Comparison of ENCODE assay signal across 9 mouse cellular contexts in the genomic region with DNA sequence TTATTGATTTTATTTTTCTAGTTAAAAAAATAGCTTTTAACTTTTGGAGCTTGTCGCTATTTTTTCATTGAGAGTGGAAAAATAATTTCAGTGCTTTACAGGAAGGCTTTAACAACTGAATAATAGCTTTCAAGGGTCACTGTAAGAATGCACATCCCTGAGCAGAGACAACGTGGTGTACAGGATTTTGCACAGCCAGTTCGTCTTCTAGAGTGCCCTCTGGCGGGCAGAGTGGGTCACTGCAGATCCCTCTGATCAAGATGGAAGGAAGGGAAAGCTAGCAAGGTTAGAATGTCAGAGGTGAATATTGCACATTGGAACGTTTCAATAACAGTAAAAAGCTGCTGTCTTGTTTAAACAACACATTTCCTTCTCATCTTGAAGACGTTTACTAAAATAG. TPM values are rescaled to one million over a fixed set of nuclear protein-coding genes. Genes with fewer than 3 reads are reported as not detected.
DNase-seq lines count a peak whose midpoint lies in the region; ATAC-seq and TF ChIP-seq lines count a peak whose summit lies in the region.
"Had no signal": no experiment of that assay in that cellular context is flagged by ENCODE, and none has a peak within 500 bp of the region (broad histone marks: within the 10 kb centered on the region; RNA-seq: fewer than 3 reads in every experiment).

No protein-coding gene starts in this region.

- no peak overlapping the region for H3K27ac ChIP-seq in kidney, embryonic 15.5 days
- H3K27ac ChIP-seq in liver, embryonic 14.5 days = no peak overlapping the region
- no peak overlapping the region for H3K27ac ChIP-seq in olfactory bulb, adult 2 months (ENCODE audit: insufficient read depth, low read depth, low read length)
- H3K27ac ChIP-seq in thymus, adult 2 months (ENCODE audit: control insufficient read depth, insufficient read depth, low read length) = no peak overlapping the region

- peaks cover 23% of the 10 kb centered on the region for H3K27me3 ChIP-seq in C2C12 (ENCODE audit: control insufficient read depth, insufficient read depth, insufficient read length)
- H3K27me3 ChIP-seq in kidney, embryonic 15.5 days = no peaks in the 10 kb centered on the region
- no peaks in the 10 kb centered on the region for H3K27me3 ChIP-seq in liver, embryonic 14.5 days (ENCODE audit: control insufficient read depth, insufficient read depth, low read length)
- H3K27me3 ChIP-seq in thymus, adult 2 months (ENCODE audit: control insufficient read depth, insufficient read depth, low read length) = no peaks in the 10 kb centered on the region

- H3K9me3 ChIP-seq in kidney, embryonic 15.5 days (replicated peaks) = no peaks in the 10 kb centered on the region
- no peaks in the 10 kb centered on the region for H3K9me3 ChIP-seq in liver, embryonic 14.5 days (ENCODE audit: control insufficient read depth, low read length)

- peak; percentile 66 for DNase-seq in adrenal gland, adult 2 months
- DNase-seq in embryo, embryonic 10.5 days (ENCODE audit: low spot score) = peak; percentile 89
- DNase-seq in gastrocnemius, postnatal 4 days (ENCODE audit: low spot score in 2 of 2) = peak; percentile 33 to 60
- no peak for DNase-seq in liver, embryonic 14.5 days (ENCODE audit: low read depth in 3 of 3, low spot score in 3 of 3)
- DNase-seq in thymus, adult 2 months = peak; percentile 79

- H3ac ChIP-seq in C2C12 (ENCODE audit: control insufficient read depth, insufficient read length, low read depth) = no peak overlapping the region

- TF ChIP-seq EP300 in liver, embryonic 14.5 days (IDR thresholded peaks at IDR 0.05; ENCODE audit: low read depth) = no peak

- H3K4me1 ChIP-seq in kidney, embryonic 15.5 days = no peaks in the 10 kb centered on the region
- H3K4me1 ChIP-seq in liver, embryonic 14.5 days (replicated peaks; ENCODE audit: control insufficient read depth in 2 of 2, insufficient read depth in 2 of 2, low read length in 1 of 2) = no peaks in the 10 kb centered on the region
- peaks cover 5% of the 10 kb centered on the region; the same call in 1 of the 2 replicates for H3K4me1 ChIP-seq in olfactory bulb, adult 2 months (ENCODE audit: control insufficient read depth, insufficient read depth, low read length)
- peaks cover 4% of the 10 kb centered on the region; the same call in 1 of the 2 replicates for H3K4me1 ChIP-seq in thymus, adult 2 months (replicated peaks; ENCODE audit: control insufficient read depth, insufficient read depth, low read length)

- WGBS in kidney, embryonic 15.5 days = 5% methylated on average over 6 of the region's 6 CpGs
- WGBS in liver, embryonic 14.5 days (ENCODE audit: insufficient replicate concordance) = 4% methylated on average over 6 of the region's 6 CpGs
- 7% methylated on average over 6 of the region's 6 CpGs for WGBS in olfactory bulb, adult 2 months
- WGBS in thymus, adult 2 months = 7% methylated on average over 6 of the region's 6 CpGs

- no peak for TF ChIP-seq POLR2A in olfactory bulb, adult 2 months (IDR thresholded peaks at IDR 0.05; ENCODE audit: insufficient read depth, low read depth, low read length)
- no peak for TF ChIP-seq POLR2A in thymus, adult 2 months (IDR thresholded peaks at IDR 0.05; ENCODE audit: control insufficient read depth, extremely low read depth, insufficient read depth, low read length, poor library complexity)

- H3K4me3 ChIP-seq in C2C12 (ENCODE audit: insufficient read depth, poor library complexity, severe bottlenecking) = no peak overlapping the region
- no peak overlapping the region for H3K4me3 ChIP-seq in kidney, embryonic 15.5 days (replicated peaks)
- H3K4me3 ChIP-seq in liver, embryonic 14.5 days (ENCODE audit: insufficient read depth in 1 of 2, low read depth in 2 of 2, low read length in 2 of 2) = no peak overlapping the region
- H3K4me3 ChIP-seq in olfactory bulb, adult 2 months (ENCODE audit: insufficient read depth, low read depth, low read length) = no peak overlapping the region
- H3K4me3 ChIP-seq in thymus, adult 2 months (ENCODE audit: control insufficient read depth, insufficient read depth, low read length) = no peak overlapping the region
- H3K4me3 ChIP-seq: erythroblast, embryonic 14.5 days had no signal

- peak; percentile 54; the same call in 1 of the 2 replicates for ATAC-seq in kidney, embryonic 15.5 days (replicated peaks; ENCODE audit: low FRiP score)
- no peak for ATAC-seq in liver, embryonic 14.5 days (ENCODE audit: insufficient read depth)

- TF ChIP-seq CTCF in C2C12 (IDR thresholded peaks at IDR 0.05; ENCODE audit: control insufficient read depth, insufficient read depth, insufficient read length) = peak; percentile 38
- TF ChIP-seq CTCF in liver, embryonic 14.5 days (IDR thresholded peaks at IDR 0.05; ENCODE audit: low read depth) = peak; percentile 85
- TF ChIP-seq CTCF in olfactory bulb, adult 2 months (IDR thresholded peaks at IDR 0.05; ENCODE audit: insufficient read depth, low read depth, low read length) = 0 out of 2 replicates have a peak, but pooled peaks have one; percentile 28
- peak; percentile 39; the same call in 1 of the 2 replicates for TF ChIP-seq CTCF in thymus, adult 2 months (IDR thresholded peaks at IDR 0.05; ENCODE audit: borderline replicate concordance, control insufficient read depth, extremely low read depth, insufficient read depth, low read length, poor library complexity)

- H3K79me2 ChIP-seq in C2C12 (ENCODE audit: control insufficient read depth, insufficient read depth) = no peaks in the 10 kb centered on the region

- H3K9ac ChIP-seq in kidney, embryonic 15.5 days = no peak overlapping the region
- H3K9ac ChIP-seq in liver, embryonic 14.5 days (replicated peaks) = no peak overlapping the region

- H3K4me2 ChIP-seq in kidney, embryonic 15.5 days = no peak overlapping the region
- no peak overlapping the region for H3K4me2 ChIP-seq in liver, embryonic 14.5 days (ENCODE audit: low read depth)

- no peaks in the 10 kb centered on the region for H3K36me3 ChIP-seq in C2C12 (ENCODE audit: control insufficient read depth, insufficient read depth)
- H3K36me3 ChIP-seq in kidney, embryonic 15.5 days = no peaks in the 10 kb centered on the region
- H3K36me3 ChIP-seq in liver, embryonic 14.5 days (replicated peaks; ENCODE audit: control insufficient read depth, insufficient read depth, low read depth) = no peaks in the 10 kb centered on the region
- no peaks in the 10 kb centered on the region for H3K36me3 ChIP-seq in thymus, adult 2 months (ENCODE audit: control insufficient read depth, insufficient read depth, low read length)

- no peaks in the 10 kb centered on the region for H3K79me3 ChIP-seq in C2C12 (ENCODE audit: low read depth)

TF ChIP-seq in C2C12, 6 proteins besides CTCF, POLR2A, EP300 and RAD21:
- TF ChIP-seq MYOG (IDR thresholded peaks at IDR 0.05; ENCODE audit: control insufficient read depth, extremely low read depth, insufficient read length) (no peak), USF1 (IDR thresholded peaks at IDR 0.05; ENCODE audit: low read depth) (no peak), MYOD1 (IDR thresholded peaks at IDR 0.05; ENCODE audit: control insufficient read depth, insufficient read length, low read depth) (no peak), MAX (IDR thresholded peaks at IDR 0.05) (no peak), CEBPB (IDR thresholded peaks at IDR 0.05; ENCODE audit: low read depth) (no peak), FOSL1 (IDR thresholded peaks at IDR 0.05; ENCODE audit: insufficient read depth, low read length, poor library complexity, severe bottlenecking) (no peak)
TF ChIP-seq in C2C12: peak in this region for 0.

RNA-seq across cellular contexts. Expression of a gene that starts 10.2 kb away (rescaled TPM):
- polyA plus RNA-seq in C2C12 (2012; fragmentation: generic; extraction: Trizol) = 0.26 TPM
- total RNA-seq in adrenal gland, adult 2 months (2021) = not detected
- polyA plus RNA-seq in adrenal gland, adult 2 months (2012; rRNA removed) = not detected in 2 replicates
- total RNA-seq in gastrocnemius, postnatal 4 days (2021) = 10 to 100 TPM in 1 of 2 experiments, 1 to 10 TPM in 1; 5.0 to 37.2 TPM
- 119 and 206 TPM in 2 replicates for polyA plus RNA-seq in kidney, embryonic 15.5 days (2015; fragmentation: Nextera tagmentation; extraction: Ambion mirVana)
- polyA plus RNA-seq in liver, embryonic 14.5 days (2012; rRNA removed) = 4,562 and 11,484 TPM in 2 replicates
- polyA plus RNA-seq in liver, embryonic 14.5 days (2014; fragmentation: Nextera tagmentation; extraction: Ambion mirVana) = 8,021 and 8,530 TPM in 2 replicates
- polyA plus RNA-seq in olfactory bulb, adult 2 months (2012; ENCODE audit: insufficient read depth, insufficient read length, low replicate concordance, missing spikeins) = not detected in 2 replicates
- polyA plus RNA-seq in thymus, adult 2 months (2012; rRNA removed) = 1.0 and 1.3 TPM in 2 replicates

RNA-seq across cellular contexts. Expression of a gene that starts 18.0 kb away (rescaled TPM):
- polyA plus RNA-seq in C2C12 (2012; fragmentation: generic; extraction: Trizol) = not detected
- total RNA-seq in adrenal gland, adult 2 months (2021) = 1 to 10 TPM in 1 of 2 experiments, not detected in 1; 1.1 TPM
- not detected in 2 replicates for polyA plus RNA-seq in adrenal gland, adult 2 months (2012; rRNA removed)
- under 1 TPM in 1 of 2 experiments, not detected in 1; 0.60 TPM for total RNA-seq in gastrocnemius, postnatal 4 days (2021)
- polyA plus RNA-seq in kidney, embryonic 15.5 days (2015; fragmentation: Nextera tagmentation; extraction: Ambion mirVana) = 7.8 and 8.0 TPM in 2 replicates
- 8.9 and 11.1 TPM in 2 replicates for polyA plus RNA-seq in liver, embryonic 14.5 days (2012; rRNA removed)
- 16.8 and 19.0 TPM in 2 replicates for polyA plus RNA-seq in liver, embryonic 14.5 days (2014; fragmentation: Nextera tagmentation; extraction: Ambion mirVana)
- polyA plus RNA-seq in olfactory bulb, adult 2 months (2012; ENCODE audit: insufficient read depth, insufficient read length, low replicate concordance, missing spikeins) = not detected in 2 replicates
- 0.11 TPM in 1 of 2 replicates, not detected in the other for polyA plus RNA-seq in thymus, adult 2 months (2012; rRNA removed)
- polyA plus RNA-seq: erythroblast, embryonic 14.5 days had no signal

RNA-seq across cellular contexts. Expression of a gene that starts 40.0 kb away (rescaled TPM):
- polyA plus RNA-seq in C2C12 (2012; fragmentation: generic; extraction: Trizol) = not detected
- 100 to 1,000 TPM in 1 of 2 experiments, 1 to 10 TPM in 1; 3.0 to 232 TPM for total RNA-seq in adrenal gland, adult 2 months (2021)
- polyA plus RNA-seq in adrenal gland, adult 2 months (2012; rRNA removed) = 0.35 and 6.5 TPM in 2 replicates
- total RNA-seq in gastrocnemius, postnatal 4 days (2021) = 100 to 1,000 TPM in 1 of 2 experiments, 10 to 100 TPM in 1; 13.1 to 124 TPM
- 30.3 and 64.9 TPM in 2 replicates for polyA plus RNA-seq in kidney, embryonic 15.5 days (2015; fragmentation: Nextera tagmentation; extraction: Ambion mirVana)
- polyA plus RNA-seq in liver, embryonic 14.5 days (2012; rRNA removed) = 9,059 and 10,825 TPM in 2 replicates
- polyA plus RNA-seq in liver, embryonic 14.5 days (2014; fragmentation: Nextera tagmentation; extraction: Ambion mirVana) = 3,181 and 3,484 TPM in 2 replicates
- polyA plus RNA-seq in olfactory bulb, adult 2 months (2012; ENCODE audit: insufficient read depth, insufficient read length, low replicate concordance, missing spikeins) = not detected in 2 replicates
- polyA plus RNA-seq in thymus, adult 2 months (2012; rRNA removed) = 0.23 and 53.0 TPM in 2 replicates

Comparison
In these comparisons a context has a peak if more than half of its experiments do, and no peak if none do; other contexts are left out.
1. CTCF ChIP-seq: peak in every context shown above with its lines; median percentile 85 in liver, embryonic 14.5 days; 39 in thymus, adult 2 months; 38 in C2C12; 28 in olfactory bulb, adult 2 months.
2. DNase-seq: peak in adrenal gland, adult 2 months (single experiment), embryo, embryonic 10.5 days (single experiment), gastrocnemius, postnatal 4 days (2 of 2) and thymus, adult 2 months (single experiment); none in liver, embryonic 14.5 days (0 of 3).
3. RNA of a gene that starts 10.2 kb away (polyA plus RNA-seq): 4,562 to 11,484 TPM in liver, embryonic 14.5 days and 119 to 206 TPM in kidney, embryonic 15.5 days; 1.0 to 1.3 TPM in thymus, adult 2 months, 0.26 TPM in C2C12 (single experiment), not detected in adrenal gland, adult 2 months and not detected in olfactory bulb, adult 2 months; every median in the first group is over 10 times any median in the second.
4. RNA of a gene that starts 40.0 kb away (polyA plus RNA-seq): 3,181 to 10,825 TPM in liver, embryonic 14.5 days; 30.3 to 64.9 TPM in kidney, embryonic 15.5 days, 0.35 to 6.5 TPM in adrenal gland, adult 2 months, 0.23 to 53.0 TPM in thymus, adult 2 months, not detected in C2C12 (single experiment) and not detected in olfactory bulb, adult 2 months; every median in the first group is over 10 times any median in the second.